Mouse (Mus musculus) ES-E14 (cell line): ENCODE data around the gene Slc35b3.

Experiments used
- HCFC1 ChIP-seq: IDR thresholded peaks from 2 replicates; pipeline ENCODE4 v1.6.1; 2012; ENCODE audit warnings: low read length, inconsistent platforms, borderline replicate concordance; ENCODE audit not compliant: insufficient read depth
- MAFK ChIP-seq: IDR thresholded peaks from 2 replicates; pipeline ENCODE4 v1.6.1; 2014; ENCODE audit warnings: mild to moderate bottlenecking, low read depth, low read length, inconsistent platforms; ENCODE audit not compliant: insufficient read depth
- ZNF384 ChIP-seq: IDR thresholded peaks from 2 replicates; pipeline ENCODE4 v1.6.1; 2012; ENCODE audit warnings: low read depth, low read length, inconsistent platforms

DNA sequence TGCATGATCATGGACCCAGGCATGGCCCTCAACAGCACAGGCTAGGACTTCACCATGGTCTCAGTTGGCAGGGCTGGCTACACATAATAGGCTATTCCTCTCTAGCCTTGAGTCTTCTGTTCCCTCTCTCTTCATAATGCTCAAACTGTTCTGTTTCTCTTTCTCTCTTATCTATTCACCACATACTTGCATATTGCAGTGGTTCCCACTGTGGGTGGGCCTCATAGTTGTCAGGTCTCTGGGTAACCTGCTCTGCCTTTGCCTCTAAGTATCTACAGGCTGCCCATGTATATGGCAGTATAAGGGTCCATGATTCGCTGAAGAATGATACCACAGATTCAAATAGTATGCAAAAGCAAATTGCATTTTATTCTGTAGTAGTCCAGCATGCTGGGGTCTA lies 6.8 kb upstream of the Slc35b3 start:
- no peak for TF ChIP-seq HCFC1
- no peak for TF ChIP-seq MAFK
- TF ChIP-seq ZNF384 = no peak
